Mouse (Mus musculus): ENCODE data around the gene Cdh16. TPM values are rescaled to one million over a fixed set of nuclear protein-coding genes. Genes with fewer than 3 reads are reported as not detected.

Cdh16 gene
- polyA plus RNA-seq, 1 experiment from 2014 or later = 439 TPM

DNA sequence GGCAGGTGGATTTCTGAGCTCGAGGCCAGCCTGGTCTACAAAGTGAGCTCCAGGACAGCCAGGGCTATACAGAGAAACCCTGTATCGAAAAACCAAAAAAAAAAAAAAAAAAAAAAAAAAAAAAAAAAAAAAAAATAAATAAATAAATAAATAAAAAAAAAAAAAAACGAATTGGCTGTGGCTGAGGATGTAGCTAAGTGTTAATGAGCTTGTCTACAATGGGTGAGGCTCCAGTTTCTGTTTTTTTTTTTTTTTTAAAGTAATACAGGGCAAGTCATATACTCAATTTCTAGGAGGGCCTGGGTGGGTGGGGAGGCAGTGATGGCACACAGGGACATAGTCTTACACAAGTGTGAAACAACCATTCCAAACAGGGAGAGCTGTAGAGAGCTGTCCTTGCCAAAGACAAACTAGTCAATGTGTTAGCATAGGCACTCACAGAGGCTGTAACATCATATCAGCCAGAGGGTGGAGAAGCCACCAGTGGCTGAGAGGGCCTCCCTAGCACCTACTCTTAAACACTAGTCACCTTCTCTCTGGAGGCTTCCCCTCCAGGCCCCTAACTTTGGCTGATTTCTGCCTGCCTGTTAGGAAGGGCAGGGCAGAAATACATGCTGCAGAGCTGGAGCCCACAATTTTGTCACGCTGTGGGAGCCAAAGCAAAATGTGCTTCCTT is 3.0 kb upstream of the Cdh16 start:
- no peak for TF ChIP-seq CTCF (IDR thresholded peaks at IDR 0.05; ENCODE audit: low read depth)
- H3K27me3 ChIP-seq (ENCODE audit: insufficient read depth, low read length) = no peaks in the 10 kb centered on the region
- WGBS = 66% methylated on average over 4 of the region's 4 CpGs
- H3K9me3 ChIP-seq (replicated peaks; ENCODE audit: low read length) = no peaks in the 10 kb centered on the region
- H3K4me2 ChIP-seq (ENCODE audit: low read length) = no peak overlapping the region
- H3K36me3 ChIP-seq (ENCODE audit: insufficient read depth, low read length) = 0 out of 2 replicates have a peak, but pooled peaks cover 5% of the 10 kb centered on the region
- ATAC-seq (replicated peaks; ENCODE audit: low FRiP score, low read depth) (no peak), DNase-seq (ENCODE audit: low spot score) (no peak)
- no peak overlapping the region for H3K4me3 ChIP-seq (replicated peaks; ENCODE audit: low read depth, low read length)
- no peak overlapping the region for H3K27ac ChIP-seq
- H3K9ac ChIP-seq (ENCODE audit: low read depth, low read length) = no peak overlapping the region
- H3K4me1 ChIP-seq (replicated peaks; ENCODE audit: insufficient read depth, low read length) = peaks cover 12% of the 10 kb centered on the region; the same call in 1 of the 2 replicates

DNA sequence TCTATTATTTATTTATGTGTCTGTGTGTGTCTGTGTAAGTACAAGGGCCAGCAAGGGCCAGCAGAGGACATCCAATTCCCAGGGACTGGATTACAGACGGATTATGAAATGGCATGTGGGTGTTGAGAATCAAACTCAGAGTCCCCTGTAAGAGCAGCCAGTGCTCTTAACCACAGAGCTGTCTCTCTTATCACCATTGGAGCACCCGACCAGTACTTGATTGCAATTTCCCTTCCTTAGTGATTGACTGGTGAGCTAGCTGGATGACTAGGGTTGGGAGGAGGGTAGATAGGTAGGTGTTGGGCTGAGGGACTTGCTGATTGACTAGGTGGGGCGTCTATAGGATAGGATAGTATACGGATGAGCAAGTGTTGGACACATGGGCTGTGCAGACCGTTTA is 3.4 kb downstream of the Cdh16 start:
- H3K4me2 ChIP-seq (ENCODE audit: low read length) = no peak overlapping the region
- no peak overlapping the region for H3K4me3 ChIP-seq (replicated peaks; ENCODE audit: low read depth, low read length)
- WGBS = 84% methylated on average over 5 of the region's 5 CpGs
- no peaks in the 10 kb centered on the region for H3K9me3 ChIP-seq (replicated peaks; ENCODE audit: low read length)
- H3K36me3 ChIP-seq (ENCODE audit: insufficient read depth, low read length) = no peaks in the 10 kb centered on the region
- no peaks in the 10 kb centered on the region for H3K27me3 ChIP-seq (ENCODE audit: insufficient read depth, low read length)
- ATAC-seq (replicated peaks; ENCODE audit: low FRiP score, low read depth) (no peak), DNase-seq (ENCODE audit: low spot score) (no peak)
- H3K9ac ChIP-seq (ENCODE audit: low read depth, low read length) = no peak overlapping the region
- 0 out of 2 replicates have a peak, but pooled peaks cover 6% of the 10 kb centered on the region for H3K4me1 ChIP-seq (replicated peaks; ENCODE audit: insufficient read depth, low read length)
- no peak overlapping the region for H3K27ac ChIP-seq
- TF ChIP-seq CTCF (IDR thresholded peaks at IDR 0.05; ENCODE audit: low read depth) = no peak

DNA sequence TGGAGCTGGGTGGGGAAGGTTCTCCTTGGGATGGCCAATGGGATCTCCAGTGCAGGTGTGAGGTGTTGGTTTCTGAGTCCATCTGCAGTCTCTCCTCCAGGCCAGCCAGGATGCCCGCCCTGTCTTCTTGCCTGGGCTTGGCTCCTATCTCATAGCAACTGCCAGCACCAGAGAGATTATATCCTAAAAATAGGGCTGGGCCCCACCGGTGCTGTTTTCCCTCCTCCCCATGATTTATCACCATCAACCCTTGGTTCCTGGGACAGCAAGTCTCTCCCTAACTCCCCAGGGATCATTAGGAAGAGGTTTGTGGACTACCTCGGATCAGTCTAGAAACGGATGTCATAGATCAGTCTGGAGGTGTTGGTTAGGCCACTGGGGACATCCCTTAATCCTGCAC is 11.1 kb downstream of the Cdh16 start:
- Histone ChIP-seq H3K27me3 (ENCODE audit: insufficient read depth, low read length) (no peaks in the 10 kb centered on the region), H3K4me1 (replicated peaks; ENCODE audit: insufficient read depth, low read length) (no peaks in the 10 kb centered on the region), H3K4me3 (replicated peaks; ENCODE audit: low read depth, low read length) (no peak overlapping the region), H3K36me3 (ENCODE audit: insufficient read depth, low read length) (no peaks in the 10 kb centered on the region), H3K27ac (no peak overlapping the region), H3K9me3 (replicated peaks; ENCODE audit: low read length) (no peaks in the 10 kb centered on the region), H3K9ac (ENCODE audit: low read depth, low read length) (no peak overlapping the region), H3K4me2 (ENCODE audit: low read length) (no peak overlapping the region)
- no peak for ATAC-seq (replicated peaks; ENCODE audit: low FRiP score, low read depth)
- 59% methylated on average over 4 of the region's 4 CpGs for WGBS
- TF ChIP-seq CTCF (IDR thresholded peaks at IDR 0.05; ENCODE audit: low read depth) = no peak
- no peak for DNase-seq (ENCODE audit: low spot score)

DNA sequence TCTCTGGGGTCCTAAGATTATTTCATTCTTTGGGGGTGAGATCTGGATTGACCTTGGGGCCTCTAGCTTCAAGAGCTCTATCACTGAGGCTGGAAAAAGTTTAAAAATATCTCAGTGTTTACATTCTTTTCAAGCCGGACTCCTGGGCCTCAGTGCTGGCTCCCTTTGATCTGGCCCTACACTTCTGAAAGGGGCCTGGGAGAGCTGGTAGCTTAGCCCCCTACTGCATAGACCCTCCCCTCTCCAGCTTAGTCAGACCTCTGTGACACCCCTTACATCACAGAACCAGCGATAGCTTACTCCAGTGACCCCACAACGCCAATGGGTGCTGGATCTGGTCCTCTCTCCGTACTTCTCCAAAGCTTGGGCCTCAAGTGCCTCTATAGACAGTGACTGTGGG is 12.6 kb downstream of the Cdh16 start:
- Histone ChIP-seq H3K4me3 (replicated peaks; ENCODE audit: low read depth, low read length) (no peak overlapping the region), H3K9ac (ENCODE audit: low read depth, low read length) (no peak overlapping the region), H3K36me3 (ENCODE audit: insufficient read depth, low read length) (no peaks in the 10 kb centered on the region), H3K9me3 (replicated peaks; ENCODE audit: low read length) (no peaks in the 10 kb centered on the region), H3K4me2 (ENCODE audit: low read length) (no peak overlapping the region), H3K27ac (no peak overlapping the region), H3K27me3 (ENCODE audit: insufficient read depth, low read length) (no peaks in the 10 kb centered on the region), H3K4me1 (replicated peaks; ENCODE audit: insufficient read depth, low read length) (no peaks in the 10 kb centered on the region)
- no peak for TF ChIP-seq CTCF (IDR thresholded peaks at IDR 0.05; ENCODE audit: low read depth)
- 74% methylated on average over 4 of the region's 4 CpGs for WGBS
- DNase-seq (ENCODE audit: low spot score) (no peak), ATAC-seq (replicated peaks; ENCODE audit: low FRiP score, low read depth) (no peak)

DNA sequence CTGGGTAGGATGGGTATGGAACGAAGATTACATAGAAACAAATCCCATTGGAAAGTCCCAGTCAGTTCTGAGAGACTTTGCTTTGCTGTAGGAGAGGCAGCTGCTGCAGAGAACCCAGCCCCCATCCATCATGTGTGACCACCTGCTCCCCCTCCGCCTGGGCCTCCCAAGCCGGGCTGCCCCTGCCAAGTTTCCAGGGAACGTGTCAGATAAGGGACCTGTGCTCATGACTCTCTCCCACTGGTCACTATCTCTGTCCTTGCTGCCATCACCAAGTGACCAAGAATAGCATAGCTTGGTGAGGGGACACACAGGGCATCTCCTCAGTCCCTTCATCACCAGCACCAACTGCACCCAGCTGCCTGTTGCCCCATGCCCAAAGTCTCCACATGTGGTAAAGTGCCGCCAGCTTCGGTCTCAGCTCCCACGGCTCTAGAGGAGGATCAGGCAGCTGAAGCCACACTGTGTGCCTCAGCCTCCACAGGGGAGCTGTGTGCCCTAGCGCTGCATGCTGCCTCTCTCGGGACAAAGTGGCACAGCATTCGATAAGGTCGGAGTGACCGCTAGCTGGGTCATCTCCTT is 13.9 kb downstream of the Cdh16 start:
- no peaks in the 10 kb centered on the region for H3K9me3 ChIP-seq (replicated peaks; ENCODE audit: low read length)
- ATAC-seq (replicated peaks; ENCODE audit: low FRiP score, low read depth) = no peak
- 70% methylated on average over 12 of the region's 12 CpGs for WGBS
- H3K36me3 ChIP-seq (ENCODE audit: insufficient read depth, low read length) = no peaks in the 10 kb centered on the region
- H3K9ac ChIP-seq (ENCODE audit: low read depth, low read length) = no peak overlapping the region
- H3K4me2 ChIP-seq (ENCODE audit: low read length) = no peak overlapping the region
- no peak overlapping the region for H3K27ac ChIP-seq
- no peak overlapping the region for H3K4me3 ChIP-seq (replicated peaks; ENCODE audit: low read depth, low read length)
- H3K27me3 ChIP-seq (ENCODE audit: insufficient read depth, low read length) = no peaks in the 10 kb centered on the region
- DNase-seq (ENCODE audit: low spot score) = no peak
- no peaks in the 10 kb centered on the region for H3K4me1 ChIP-seq (replicated peaks; ENCODE audit: insufficient read depth, low read length)
- no peak for TF ChIP-seq CTCF (IDR thresholded peaks at IDR 0.05; ENCODE audit: low read depth)

DNA sequence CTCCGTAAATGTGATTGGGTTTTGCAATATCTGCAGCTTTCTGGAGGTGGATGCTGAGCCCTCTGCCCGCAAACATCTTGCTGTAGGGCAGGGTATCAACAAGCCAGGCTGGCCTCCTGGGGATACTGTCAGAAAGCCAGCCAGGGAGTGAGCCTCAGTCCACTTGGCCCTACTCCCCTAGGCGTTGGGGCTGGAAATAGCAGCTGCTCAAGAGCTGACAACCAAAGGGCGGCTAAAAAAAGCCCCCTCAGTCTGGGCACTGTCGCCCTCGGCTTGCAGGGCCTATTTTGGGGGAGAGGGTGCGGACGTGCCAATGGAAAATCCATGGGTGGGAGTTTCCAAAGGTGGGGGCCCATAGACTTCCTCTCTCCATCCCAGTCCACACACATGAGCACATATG is 15.0 kb downstream of the Cdh16 start:
- no peaks in the 10 kb centered on the region for H3K4me1 ChIP-seq (replicated peaks; ENCODE audit: insufficient read depth, low read length)
- H3K4me3 ChIP-seq (replicated peaks; ENCODE audit: low read depth, low read length) = no peak overlapping the region
- H3K4me2 ChIP-seq (ENCODE audit: low read length) = no peak overlapping the region
- H3K27me3 ChIP-seq (ENCODE audit: insufficient read depth, low read length) = no peaks in the 10 kb centered on the region
- whole genome bisulfite sequencing = 73% methylated on average over 8 of the region's 8 CpGs
- H3K9me3 ChIP-seq (replicated peaks; ENCODE audit: low read length) = no peaks in the 10 kb centered on the region
- DNase-seq (ENCODE audit: low spot score) (no peak), ATAC-seq (replicated peaks; ENCODE audit: low FRiP score, low read depth) (no peak)
- H3K9ac ChIP-seq (ENCODE audit: low read depth, low read length) = no peak overlapping the region
- TF ChIP-seq CTCF (IDR thresholded peaks at IDR 0.05; ENCODE audit: low read depth) = no peak
- H3K27ac ChIP-seq = no peak overlapping the region
- H3K36me3 ChIP-seq (ENCODE audit: insufficient read depth, low read length) = no peaks in the 10 kb centered on the region
